ENCODE assay signal across 11 mouse cellular contexts in genomic region chr11:115734041-115734686, GRCm38 (mm10). TPM values are rescaled to one million over a fixed set of nuclear protein-coding genes. Genes with fewer than 3 reads are reported as not detected.
DNase-seq lines count a peak whose midpoint lies in the region; ATAC-seq and TF ChIP-seq lines count a peak whose summit lies in the region.
"Had no signal": no experiment of that assay in that cellular context is flagged by ENCODE, and none has a peak within 500 bp of the region (broad histone marks: within the 10 kb centered on the region; RNA-seq: fewer than 3 reads in every experiment).

No protein-coding gene starts in this region.

- H3K4me2 ChIP-seq in midbrain, embryonic 11.5 days = no peak overlapping the region
- H3K4me2 ChIP-seq: embryonic facial prominence, embryonic 12.5 days; neural tube, embryonic 12.5 days had no signal

- no peak overlapping the region for H3K9ac ChIP-seq in heart, adult 2 months (ENCODE audit: low read depth, low read length)
- H3K9ac ChIP-seq in midbrain, embryonic 11.5 days (ENCODE audit: low read length) = no peak overlapping the region
- H3K9ac ChIP-seq: embryonic facial prominence, embryonic 12.5 days; liver, postnatal 0 days; neural tube, embryonic 12.5 days had no signal

- no peaks in the 10 kb centered on the region for H3K36me3 ChIP-seq in heart, adult 2 months (ENCODE audit: control insufficient read depth, insufficient read depth, low read length)
- H3K36me3 ChIP-seq in midbrain, embryonic 10.5 days = no peaks in the 10 kb centered on the region
- H3K36me3 ChIP-seq in midbrain, embryonic 11.5 days (ENCODE audit: control insufficient read depth, insufficient read depth, low read length) = no peaks in the 10 kb centered on the region
- H3K36me3 ChIP-seq: embryonic facial prominence, embryonic 12.5 days; neural tube, embryonic 12.5 days had no signal

- 54% methylated on average over 11 of the region's 11 CpGs for WGBS in heart, adult 2 months
- 78% methylated on average over 11 of the region's 11 CpGs for WGBS in midbrain, embryonic 10.5 days
- WGBS in midbrain, embryonic 11.5 days = 77% methylated on average over 11 of the region's 11 CpGs

- no peak for TF ChIP-seq POLR2A in heart, adult 2 months (IDR thresholded peaks at IDR 0.05; ENCODE audit: insufficient read depth, low read depth, low read length)

- intact Hi-C loops in heart, adult 2 months (cut with DNase I) = no loop called here
- intact Hi-C loops in heart, postnatal 14 days (cut with DNase I) = loop anchor here (5.0 kb wide), 1 partner anchor 33 kb away; the partner anchor contains the start of gene Tmem94
- intact Hi-C loops in gastrocnemius, postnatal 36 days (cut with DNase I) = loop anchor here (5.0 kb wide), 1 partner anchor 33 kb away; the partner anchor contains the start of gene Tmem94

- H3K9me3 ChIP-seq in midbrain, embryonic 10.5 days (replicated peaks) = no peaks in the 10 kb centered on the region
- no peaks in the 10 kb centered on the region for H3K9me3 ChIP-seq in midbrain, embryonic 11.5 days (ENCODE audit: control insufficient read depth, low read length)
- H3K9me3 ChIP-seq: embryonic facial prominence, embryonic 12.5 days; neural tube, embryonic 12.5 days had no signal

- H3K79me2 ChIP-seq in heart, adult 2 months (replicated peaks; ENCODE audit: control insufficient read depth, insufficient read depth, low read length) = no peaks in the 10 kb centered on the region

- no peak for TF ChIP-seq EP300 in heart, adult 2 months (IDR thresholded peaks at IDR 0.05; ENCODE audit: insufficient read depth, low read depth, low read length)

- no peak for TF ChIP-seq CTCF in heart, adult 2 months (IDR thresholded peaks at IDR 0.05)

- peak overlapping the region; percentile 26; the same call in 1 of the 2 replicates for H3K27ac ChIP-seq in heart, adult 2 months
- peak overlapping the region; percentile 52; the same call in 1 of the 2 replicates for H3K27ac ChIP-seq in midbrain, embryonic 10.5 days (replicated peaks)
- no peak overlapping the region for H3K27ac ChIP-seq in midbrain, embryonic 11.5 days (ENCODE audit: low read depth, low read length)
- H3K27ac ChIP-seq: embryonic facial prominence, embryonic 12.5 days; neural tube, embryonic 12.5 days had no signal

- no peaks in the 10 kb centered on the region; the same call in none of the 2 replicates for H3K4me1 ChIP-seq in heart, adult 2 months (ENCODE audit: control insufficient read depth, insufficient read depth, low read length)
- peaks cover 25% of the 10 kb centered on the region for H3K4me1 ChIP-seq in midbrain, embryonic 10.5 days
- peaks cover 14% of the 10 kb centered on the region for H3K4me1 ChIP-seq in midbrain, embryonic 11.5 days (ENCODE audit: control insufficient read depth, insufficient read depth, low read length)
- H3K4me1 ChIP-seq: embryonic facial prominence, embryonic 12.5 days had no signal

- no peak overlapping the region for H3K4me3 ChIP-seq in heart, adult 2 months
- H3K4me3 ChIP-seq in midbrain, embryonic 10.5 days = no peak overlapping the region
- no peak overlapping the region for H3K4me3 ChIP-seq in midbrain, embryonic 11.5 days (ENCODE audit: low read depth, low read length)
- H3K4me3 ChIP-seq: embryonic facial prominence, embryonic 12.5 days; neural tube, embryonic 12.5 days had no signal

- no peak for ATAC-seq in midbrain, embryonic 11.5 days (ENCODE audit: low FRiP score)
- ATAC-seq in megakaryocyte-erythroid progenitor cell, adult 5-6 weeks (replicated peaks; ENCODE audit: low FRiP score, low TSS enrichment, poor library complexity, severe bottlenecking) = no peak
- ATAC-seq: liver, postnatal 0 days had no signal

- DNase-seq in heart, adult 2 months = no peak
- no peak for DNase-seq in heart, postnatal 14 days
- no peak for DNase-seq in midbrain, embryonic 10.5 days (ENCODE audit: low spot score)
- DNase-seq in midbrain, embryonic 11.5 days (ENCODE audit: low spot score, missing footprints) = no peak
- DNase-seq in heart, postnatal 4 days = peak; percentile 42
- DNase-seq in mesoderm, embryonic 11.5 days (ENCODE audit: low read depth, low spot score) = peak; percentile 40
- DNase-seq in gastrocnemius, postnatal 36 days = no peak
- DNase-seq: liver, postnatal 0 days had no signal

- no peaks in the 10 kb centered on the region for H3K27me3 ChIP-seq in heart, adult 2 months (ENCODE audit: control insufficient read depth, insufficient read depth, low read length)
- no peaks in the 10 kb centered on the region for H3K27me3 ChIP-seq in midbrain, embryonic 10.5 days (ENCODE audit: low read depth, poor library complexity, severe bottlenecking)
- no peaks in the 10 kb centered on the region for H3K27me3 ChIP-seq in midbrain, embryonic 11.5 days (ENCODE audit: control insufficient read depth, insufficient read depth, low read length)
- H3K27me3 ChIP-seq: embryonic facial prominence, embryonic 12.5 days; neural tube, embryonic 12.5 days had no signal

RNA-seq across cellular contexts. Expression of gene Grb2, which starts 25.8 kb away (rescaled TPM):
- total RNA-seq in heart, adult 2 months (2021) = 100 to 1,000 TPM; 107 to 109 TPM
- 52.0 and 73.2 TPM in 2 replicates for polyA plus RNA-seq in heart, adult 2 months (2012; rRNA removed)
- 100 to 1,000 TPM; 113 to 120 TPM for total RNA-seq in heart, postnatal 14 days (2021)
- polyA plus RNA-seq in midbrain, embryonic 10.5 days (2016; fragmentation: Nextera tagmentation; extraction: Ambion mirVana) = 81.7 and 88.3 TPM in 2 replicates
- polyA plus RNA-seq in midbrain, embryonic 11.5 days (2014; fragmentation: Nextera tagmentation; extraction: Ambion mirVana) = 74.3 and 77.7 TPM in 2 replicates
- total RNA-seq in heart, postnatal 4 days (2021) = 100 to 1,000 TPM; 119 to 134 TPM
- total RNA-seq in gastrocnemius, postnatal 36 days (2021) = 10 to 100 TPM; 56.4 to 65.7 TPM
- 70.1 and 74.4 TPM in 2 replicates for total RNA-seq in megakaryocyte-erythroid progenitor cell, adult 5-6 weeks (2014; fragmentation: Nextera tagmentation)
- total RNA-seq in megakaryocyte-erythroid progenitor cell, adult 5-6 weeks (2017) = 40.7 and 73.1 TPM in 2 replicates

RNA-seq across cellular contexts. Expression of gene Tmem94, which starts 31.1 kb away (rescaled TPM):
- 100 to 1,000 TPM in 1 of 2 experiments, 10 to 100 TPM in 1; 99.5 to 103 TPM for total RNA-seq in heart, adult 2 months (2021)
- 125 and 135 TPM in 2 replicates for polyA plus RNA-seq in heart, adult 2 months (2012; rRNA removed)
- 100 to 1,000 TPM; 103 to 111 TPM for total RNA-seq in heart, postnatal 14 days (2021)
- polyA plus RNA-seq in midbrain, embryonic 10.5 days (2016; fragmentation: Nextera tagmentation; extraction: Ambion mirVana) = 39.6 and 45.2 TPM in 2 replicates
- polyA plus RNA-seq in midbrain, embryonic 11.5 days (2014; fragmentation: Nextera tagmentation; extraction: Ambion mirVana) = 15.1 and 16.7 TPM in 2 replicates
- total RNA-seq in heart, postnatal 4 days (2021) = 100 to 1,000 TPM; 103 to 108 TPM
- total RNA-seq in gastrocnemius, postnatal 36 days (2021) = 10 to 100 TPM; 73.1 to 79.5 TPM
- total RNA-seq in megakaryocyte-erythroid progenitor cell, adult 5-6 weeks (2014; fragmentation: Nextera tagmentation) = 29.0 and 44.6 TPM in 2 replicates
- total RNA-seq in megakaryocyte-erythroid progenitor cell, adult 5-6 weeks (2017) = 15.1 and 31.5 TPM in 2 replicates

Comparison
In these comparisons a context has a peak if more than half of its experiments do, and no peak if none do; other contexts are left out.
1. DNase-seq: peak in heart, postnatal 4 days (single experiment) and mesoderm, embryonic 11.5 days (single experiment); none in heart, adult 2 months (0 of 2), heart, postnatal 14 days (0 of 2), midbrain, embryonic 10.5 days (single experiment), midbrain, embryonic 11.5 days (single experiment) and gastrocnemius, postnatal 36 days (0 of 2).